ENCODE assay signal across 29 mouse cellular contexts in the genomic region with DNA sequence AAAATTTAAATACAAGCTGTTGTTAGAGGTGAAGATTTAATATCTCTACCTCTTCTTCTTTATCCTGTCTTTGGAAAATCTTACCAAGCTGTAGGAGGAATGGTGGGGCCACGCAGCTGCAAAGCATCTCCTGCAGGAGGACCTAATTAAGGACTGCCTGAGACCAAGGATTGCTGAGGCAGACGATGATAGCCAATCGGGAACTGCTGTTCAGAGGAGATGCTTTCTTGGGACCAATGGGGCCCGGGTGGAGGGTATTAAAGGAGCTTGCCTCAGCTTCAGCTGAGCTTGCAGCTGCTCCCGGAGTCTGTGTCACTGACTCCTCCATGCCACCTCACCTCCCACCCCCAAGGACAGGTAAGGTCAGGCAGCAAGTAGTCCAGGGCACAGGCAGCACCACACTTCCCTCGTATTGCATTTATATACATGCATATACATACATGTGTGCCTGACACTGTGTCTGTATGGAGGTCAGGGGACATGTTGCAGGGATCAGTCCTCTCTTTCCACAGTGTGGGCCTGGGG.
A peak's percentile ranks its signal among the peaks of the same experiment; 100 is the strongest.
DNase-seq lines count a peak whose midpoint lies in the region; ATAC-seq lines count a peak whose summit lies in the region.
"Had no signal": no experiment of that assay in that cellular context is flagged by ENCODE, and none has a peak within 500 bp of the region (broad histone marks: within the 10 kb centered on the region; RNA-seq: fewer than 3 reads in every experiment).

No protein-coding gene starts in this region.

- H3K27ac ChIP-seq in embryonic facial prominence, embryonic 11.5 days (replicated peaks; ENCODE audit: low read depth, low read length): no peak overlapping the region
- H3K27ac ChIP-seq: embryonic facial prominence, embryonic 13.5 days; forebrain, embryonic 12.5 days; hindbrain, embryonic 14.5 days; kidney, postnatal 0 days; limb, embryonic 13.5 days; lung, embryonic 15.5 days; midbrain, embryonic 15.5 days had no signal

- DNase-seq in layer of hippocampus, postnatal 10 days (ENCODE audit: low spot score in 2 of 2): peak; percentile 2 to 9
- no peak for DNase-seq in layer of hippocampus, adult 8-10 months (ENCODE audit: low spot score in 2 of 2)
- peak; percentile 2 for DNase-seq in testis, postnatal 14 days (ENCODE audit: low spot score)
- DNase-seq in testis, postnatal 10 days (ENCODE audit: low spot score): no peak
- peak; percentile 43 for DNase-seq in embryonic facial prominence, embryonic 11.5 days (ENCODE audit: low spot score)
- DNase-seq in frontal cortex, adult 2 months (ENCODE audit: extremely low spot score in 1 of 2, low spot score in 1 of 2): no peak
- DNase-seq: adrenal gland, postnatal 25 days; B cell, adult 2 months; cerebellum, adult 2 months; cerebellum, postnatal 14 days; forebrain, postnatal 0 days; gastrocnemius, postnatal 14 days; kidney, adult 8-10 months; kidney, postnatal 4 days; lung, postnatal 4 days; right cerebral cortex, adult 18-20 months; spleen, adult 18-20 months; thymus, adult 2 months; thymus, postnatal 36 days had no signal

- no peaks in the 10 kb centered on the region for H3K27me3 ChIP-seq in embryonic facial prominence, embryonic 11.5 days (ENCODE audit: control insufficient read depth, insufficient read depth, low read length)
- H3K27me3 ChIP-seq: embryonic facial prominence, embryonic 13.5 days; forebrain, embryonic 12.5 days; limb, embryonic 13.5 days; lung, embryonic 15.5 days; midbrain, embryonic 15.5 days had no signal

- no peaks in the 10 kb centered on the region for H3K4me1 ChIP-seq in embryonic facial prominence, embryonic 11.5 days (ENCODE audit: control insufficient read depth, insufficient read depth, low read length)
- H3K4me1 ChIP-seq: lung, embryonic 15.5 days; midbrain, embryonic 15.5 days had no signal

- H3K4me2 ChIP-seq in embryonic facial prominence, embryonic 11.5 days (ENCODE audit: low read depth, low read length): no peak overlapping the region
- H3K4me2 ChIP-seq: embryonic facial prominence, embryonic 13.5 days; forebrain, embryonic 12.5 days; heart, embryonic 11.5 days; hindbrain, embryonic 14.5 days; limb, embryonic 13.5 days; liver, embryonic 11.5 days; lung, embryonic 15.5 days; midbrain, embryonic 15.5 days had no signal

- no peak overlapping the region for H3K4me3 ChIP-seq in embryonic facial prominence, embryonic 11.5 days (ENCODE audit: low read depth, low read length)
- H3K4me3 ChIP-seq: embryonic facial prominence, embryonic 13.5 days; forebrain, embryonic 12.5 days; limb, embryonic 13.5 days; lung, embryonic 15.5 days; midbrain, embryonic 15.5 days had no signal

- no peaks in the 10 kb centered on the region for H3K36me3 ChIP-seq in embryonic facial prominence, embryonic 11.5 days (replicated peaks; ENCODE audit: control insufficient read depth, insufficient read depth, low read depth, low read length)
- H3K36me3 ChIP-seq: embryonic facial prominence, embryonic 13.5 days; forebrain, embryonic 12.5 days; limb, embryonic 13.5 days; lung, embryonic 15.5 days; midbrain, embryonic 15.5 days had no signal

- no peak for ATAC-seq in embryonic facial prominence, embryonic 11.5 days (replicated peaks; ENCODE audit: insufficient number of reproducible peaks, low FRiP score, low TSS enrichment, low read depth)
- ATAC-seq: forebrain, postnatal 0 days; inflammation-experienced regulatory T-cells, adult 6 months; midbrain, embryonic 15.5 days had no signal

- no peak overlapping the region for H3K9ac ChIP-seq in embryonic facial prominence, embryonic 11.5 days (replicated peaks; ENCODE audit: low read length)
- H3K9ac ChIP-seq: embryonic facial prominence, embryonic 13.5 days; forebrain, embryonic 12.5 days; forebrain, postnatal 0 days; hindbrain, embryonic 14.5 days; limb, embryonic 13.5 days; lung, embryonic 15.5 days; midbrain, embryonic 15.5 days had no signal

- no peaks in the 10 kb centered on the region for H3K9me3 ChIP-seq in embryonic facial prominence, embryonic 11.5 days (replicated peaks; ENCODE audit: control insufficient read depth, low read length)
- H3K9me3 ChIP-seq: embryonic facial prominence, embryonic 13.5 days; forebrain, embryonic 12.5 days; limb, embryonic 13.5 days; lung, embryonic 15.5 days; midbrain, embryonic 15.5 days had no signal

- WGBS in embryonic facial prominence, embryonic 11.5 days: 33% methylated on average over 6 of the region's 6 CpGs

Comparison
In these comparisons a context has a peak if more than half of its experiments do, and no peak if none do; other contexts are left out.
1. DNase-seq: peak in layer of hippocampus, postnatal 10 days (2 of 2), testis, postnatal 14 days (single experiment) and embryonic facial prominence, embryonic 11.5 days (single experiment); none in layer of hippocampus, adult 8-10 months (0 of 2), testis, postnatal 10 days (single experiment) and frontal cortex, adult 2 months (0 of 2).